Mouse (Mus musculus) liver, adult 2 months (tissue): Measurements from ENCODE around the gene Phkb.

Source experiments
- CTCF ChIP-seq: fragments of 200-500 bp; IDR thresholded peaks from 2 replicates; pipeline ENCODE4 v1.5.1; 2011; ENCODE audit warnings: low read depth, low read length, control low read depth
- POLR2A ChIP-seq: fragments of 200-500 bp; IDR thresholded peaks from 2 replicates; pipeline ENCODE4 v1.6.1; 2011; ENCODE audit warnings: low read length, control low read depth; ENCODE audit not compliant: insufficient read depth; ENCODE audit errors: extremely low read depth

DNA sequence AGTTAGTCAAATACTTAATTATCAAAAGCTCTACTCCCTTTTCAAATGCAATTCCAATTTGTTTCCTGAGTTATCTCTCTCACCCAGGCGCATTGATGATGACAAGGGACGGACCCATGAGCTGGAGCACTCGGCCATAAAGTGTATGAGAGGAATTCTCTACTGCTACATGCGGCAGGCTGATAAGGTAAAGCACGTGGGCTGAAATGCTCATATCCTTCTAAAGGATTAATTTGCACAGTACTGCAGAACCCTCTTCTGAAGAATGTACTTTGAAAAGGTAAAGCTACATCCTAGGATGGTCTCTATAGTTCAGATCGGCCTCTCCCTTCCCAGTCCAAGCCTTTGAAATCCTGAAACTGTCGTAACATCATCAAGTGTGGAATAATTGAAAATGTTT is 38.9 kb downstream of the Phkb start:
- TF ChIP-seq CTCF (no peak), POLR2A (no peak)
